Mouse (Mus musculus) G1E (cell line): ENCODE results near the gene Aldh1a3. TPM values are rescaled to one million over a fixed set of nuclear protein-coding genes. Genes with fewer than 3 reads are reported as not detected.
A peak's percentile ranks its signal among the peaks of the same experiment; 100 is the strongest.

Experiments
- ATAC-seq: 2 replicates; pipeline ENCODE4 v1.8.0; 2016; ENCODE audit warnings: mild to moderate bottlenecking; ENCODE audit not compliant: insufficient number of reproducible peaks, poor library complexity, low FRiP score, severe bottlenecking; ENCODE audit errors: extremely low read depth
- DNase-seq: peaks from one replicate; pipeline ENCODE4 v3.0.0; 2012; ENCODE audit warnings: low spot score
- H3K27me3 ChIP-seq: 2 replicates; pipeline ENCODE4 v1.6.1; 2012; ENCODE audit warnings: mild to moderate bottlenecking, low read length, inconsistent platforms; ENCODE audit not compliant: insufficient read depth
- H3K36me3 ChIP-seq: replicated peaks from 2 replicates; pipeline ENCODE3; 2012; ENCODE audit warnings: mild to moderate bottlenecking, inconsistent platforms
- H3K4me1 ChIP-seq: 2 replicates; pipeline ENCODE4 v1.6.1; 2012; ENCODE audit warnings: low read depth, low read length, inconsistent platforms, mixed read lengths; ENCODE audit not compliant: insufficient read depth
- H3K4me3 ChIP-seq: 2 replicates; pipeline ENCODE4 v1.5.1; 2012; ENCODE audit warnings: low read depth, mild to moderate bottlenecking, inconsistent platforms, low read length, moderate library complexity, mixed read lengths
- H3K9me3 ChIP-seq: replicated peaks from 2 replicates; pipeline ENCODE4 v1.6.1; 2012; ENCODE audit warnings: inconsistent platforms
- CTCF ChIP-seq: IDR thresholded peaks from 2 replicates; pipeline ENCODE4 v1.5.1; 2012; ENCODE audit warnings: low read depth, low read length, inconsistent platforms, mixed read lengths
- GATA1 ChIP-seq: IDR thresholded peaks from 2 replicates; pipeline ENCODE4 v1.6.1; 2012; ENCODE audit warnings: borderline replicate concordance, low read length, inconsistent platforms, mixed read lengths
- GATA2 ChIP-seq: IDR thresholded peaks from 2 replicates; pipeline ENCODE4 v1.6.1; 2012; ENCODE audit warnings: low read depth, low read length, inconsistent platforms, borderline replicate concordance
- POLR2AphosphoS5 ChIP-seq: IDR thresholded peaks from 2 replicates; pipeline ENCODE4 v1.6.1; 2012; ENCODE audit warnings: low read depth, low read length, inconsistent platforms; ENCODE audit not compliant: insufficient replicate concordance
- TAL1 ChIP-seq: conservative IDR thresholded peaks from 2 replicates; pipeline ENCODE4 v1.6.1; 2012; ENCODE audit warnings: low read depth, low read length, inconsistent platforms, mixed read lengths
- polyA plus RNA-seq: library from polyadenylated mRNA; stranded (reverse); fragments of >175 nt; gene quantifications from 2 replicates; pipeline ENCODE4 v1.2.3, GENCODE M21; 2012
- total RNA-seq, 2 experiments: library from RNA; stranded (forward) in 1 of 2; stranded (reverse) in 1 of 2; fragments of 200-1000 nt in 1 of 2; fragments of >200 nt in 1 of 2; fragmentation: Nextera tagmentation in 1 of 2; gene quantifications; 2 replicates each; pipeline ENCODE4 v1.2.3; 2014 to 2017

Aldh1a3 gene
- total and polyA plus RNA-seq, 3 experiments: 0.33 TPM; not detected in 2

GRCm38 (mm10) chr7:66404802-66405201 lies 22.5 kb downstream of the Aldh1a3 start:
- Histone ChIP-seq H3K27me3 (no peaks in the 10 kb centered on the region), H3K4me1 (no peaks in the 10 kb centered on the region), H3K36me3 (no peaks in the 10 kb centered on the region), H3K4me3 (no peak overlapping the region), H3K9me3 (no peaks in the 10 kb centered on the region)
- ATAC-seq (no peak), DNase-seq (no peak)
- TF ChIP-seq GATA1: no peak
- no peak for TF ChIP-seq CTCF
- no peak for TF ChIP-seq POLR2AphosphoS5
- no peak for TF ChIP-seq TAL1
- TF ChIP-seq GATA2: no peak

GRCm38 (mm10) chr7:66404141-66404540 lies 23.2 kb downstream of the Aldh1a3 start:
- DNase-seq (no peak), ATAC-seq (no peak)
- Histone ChIP-seq H3K27me3 (no peaks in the 10 kb centered on the region), H3K9me3 (no peaks in the 10 kb centered on the region), H3K36me3 (no peaks in the 10 kb centered on the region), H3K4me3 (no peak overlapping the region), H3K4me1 (no peaks in the 10 kb centered on the region)
- TF ChIP-seq GATA2 (no peak), GATA1 (no peak), CTCF (no peak), POLR2AphosphoS5 (no peak), TAL1 (no peak)

DNA sequence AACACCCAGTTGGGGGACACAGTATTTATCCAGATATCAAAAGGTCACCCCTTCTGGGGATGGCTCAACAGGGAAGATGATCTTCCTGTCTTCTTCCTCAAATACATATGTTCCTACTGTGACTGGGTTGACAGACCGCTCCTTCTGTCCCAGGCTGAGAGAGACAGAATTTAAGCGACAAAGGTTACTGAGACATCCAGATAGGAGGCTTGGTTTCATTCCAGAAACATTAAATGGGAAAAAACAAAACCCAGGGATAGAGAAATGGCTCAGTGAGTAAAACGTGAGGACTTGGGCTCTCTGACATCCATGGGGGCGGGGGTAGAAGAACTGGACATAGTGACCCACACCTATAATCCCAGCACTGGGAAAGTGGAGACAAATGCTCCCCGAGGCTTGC lies 24.4 kb downstream of the Aldh1a3 start:
- no peaks in the 10 kb centered on the region for H3K9me3 ChIP-seq
- ATAC-seq (no peak), DNase-seq (no peak)
- H3K27me3 ChIP-seq: no peaks in the 10 kb centered on the region
- H3K4me1 ChIP-seq: no peaks in the 10 kb centered on the region
- no peak overlapping the region for H3K4me3 ChIP-seq
- no peak for TF ChIP-seq GATA1
- no peak for TF ChIP-seq CTCF
- no peak for TF ChIP-seq POLR2AphosphoS5
- no peak for TF ChIP-seq GATA2
- TF ChIP-seq TAL1: no peak
- H3K36me3 ChIP-seq: no peaks in the 10 kb centered on the region

- H3K9me3 ChIP-seq: no peaks in the 10 kb centered on the region
- TF ChIP-seq CTCF (no peak), TAL1 (no peak), POLR2AphosphoS5 (no peak), GATA1 (no peak), GATA2 (no peak)
- no peak overlapping the region for H3K4me3 ChIP-seq
- no peaks in the 10 kb centered on the region for H3K36me3 ChIP-seq
- DNase-seq (no peak), ATAC-seq (no peak)
- H3K27me3 ChIP-seq: no peaks in the 10 kb centered on the region
- H3K4me1 ChIP-seq: no peaks in the 10 kb centered on the region
Observed at GRCm38 (mm10) chr7:66401605-66402004, 25.7 kb downstream of the Aldh1a3 start.

- no peak for ATAC-seq
- H3K4me1 ChIP-seq: no peaks in the 10 kb centered on the region
- no peaks in the 10 kb centered on the region for H3K36me3 ChIP-seq
- no peak overlapping the region for H3K4me3 ChIP-seq
- no peak for DNase-seq
- no peaks in the 10 kb centered on the region for H3K9me3 ChIP-seq
- no peaks in the 10 kb centered on the region for H3K27me3 ChIP-seq
- no peak for TF ChIP-seq GATA1
- no peak for TF ChIP-seq CTCF
- no peak for TF ChIP-seq TAL1
- TF ChIP-seq GATA2: no peak
- TF ChIP-seq POLR2AphosphoS5: no peak
Observed at GRCm38 (mm10) chr7:66397288-66397687, 30.0 kb downstream of the Aldh1a3 start.

DNA sequence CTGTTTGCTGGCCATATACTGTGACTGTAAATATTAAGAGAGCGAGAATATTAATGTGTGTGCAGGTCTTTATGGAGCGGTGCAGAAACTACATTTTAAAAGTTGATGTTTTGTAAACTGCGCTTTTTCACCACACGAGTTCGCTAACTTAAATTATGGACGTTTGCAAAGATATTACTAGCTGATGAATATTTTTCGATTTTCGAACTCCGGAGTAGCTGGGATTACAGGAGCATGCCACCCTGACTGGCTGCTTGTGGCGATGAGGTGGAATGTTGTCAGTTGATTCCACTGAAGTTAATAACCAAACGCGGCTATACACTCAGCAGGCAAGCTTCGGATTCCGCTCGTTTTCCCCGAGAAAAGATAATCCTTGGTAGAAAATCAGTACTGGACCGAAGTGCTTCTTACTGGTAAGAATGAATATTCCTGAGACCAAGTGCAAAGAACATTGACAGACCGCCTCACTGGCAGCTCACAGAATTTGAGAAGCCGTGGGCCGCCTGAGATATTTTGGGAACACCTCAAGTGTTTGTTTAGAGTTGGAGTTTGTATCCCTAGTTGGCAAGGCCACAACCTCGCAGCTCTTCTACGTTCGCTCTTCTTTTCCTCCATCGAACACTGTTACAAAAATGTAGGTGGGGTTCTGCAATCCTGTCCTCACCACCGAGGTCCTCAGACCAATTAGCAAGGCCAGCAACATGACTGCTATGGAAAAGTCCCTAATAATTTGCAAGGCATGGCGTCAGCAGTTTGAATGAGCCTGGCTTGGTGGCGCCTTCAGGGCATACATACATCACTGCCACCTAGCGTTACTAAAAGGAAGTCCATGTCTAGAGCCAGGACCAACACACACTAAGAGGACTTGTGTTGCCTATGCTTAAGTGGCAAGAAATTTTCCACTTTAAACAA lies 38.4 kb downstream of the Aldh1a3 start:
- Histone ChIP-seq H3K27me3 (no peaks in the 10 kb centered on the region), H3K9me3 (0 out of 2 replicates have a peak, but pooled peaks cover 3% of the 10 kb centered on the region), H3K36me3 (no peaks in the 10 kb centered on the region), H3K4me1 (no peaks in the 10 kb centered on the region), H3K4me3 (no peak overlapping the region)
- TF ChIP-seq GATA2 (no peak), CTCF (peak; percentile 21; the same call in 1 of the 2 replicates)
- peak; percentile 40 for DNase-seq
- ATAC-seq: no peak; the same call in 1 of the 2 replicates
